Mouse (Mus musculus) thymus, postnatal 36 days (tissue): ENCODE data around the gene Ctnnb1.

Source experiments
- DNase-seq, 2 experiments: peaks; one replicate each; pipeline ENCODE4 v3.0.0; 2022; ENCODE audit warnings: mixed read lengths in 2 of 2

The Ctnnb1 gene

GRCm38 (mm10) chr9:120963720-120964119, 34.7 kb downstream of the Ctnnb1 start:
- DNase-seq = no peak

- no peak for DNase-seq
Observed at GRCm38 (mm10) chr9:120964224-120964623, 35.2 kb downstream of the Ctnnb1 start.

DNA sequence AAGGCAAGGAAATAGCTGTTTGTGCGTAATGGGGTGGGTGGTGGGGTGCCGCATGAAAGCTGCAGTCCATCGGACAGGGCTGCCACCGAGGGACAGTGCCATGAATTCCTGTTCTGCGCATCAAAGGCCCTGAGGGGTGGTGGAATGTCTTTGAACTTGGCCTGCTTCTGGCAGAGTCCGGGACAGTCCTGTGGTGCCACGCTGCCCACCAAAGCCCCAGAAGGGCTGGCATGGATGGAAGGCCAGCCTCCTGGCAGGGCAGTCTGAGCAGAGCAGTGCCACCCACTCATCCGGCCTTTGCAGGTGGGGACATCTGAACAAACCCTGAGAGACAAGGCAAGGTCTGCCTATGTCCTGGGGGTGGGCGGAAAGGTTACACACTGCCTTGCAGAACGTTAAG, 36.0 kb downstream of the Ctnnb1 start:
- DNase-seq = no peak

DNA sequence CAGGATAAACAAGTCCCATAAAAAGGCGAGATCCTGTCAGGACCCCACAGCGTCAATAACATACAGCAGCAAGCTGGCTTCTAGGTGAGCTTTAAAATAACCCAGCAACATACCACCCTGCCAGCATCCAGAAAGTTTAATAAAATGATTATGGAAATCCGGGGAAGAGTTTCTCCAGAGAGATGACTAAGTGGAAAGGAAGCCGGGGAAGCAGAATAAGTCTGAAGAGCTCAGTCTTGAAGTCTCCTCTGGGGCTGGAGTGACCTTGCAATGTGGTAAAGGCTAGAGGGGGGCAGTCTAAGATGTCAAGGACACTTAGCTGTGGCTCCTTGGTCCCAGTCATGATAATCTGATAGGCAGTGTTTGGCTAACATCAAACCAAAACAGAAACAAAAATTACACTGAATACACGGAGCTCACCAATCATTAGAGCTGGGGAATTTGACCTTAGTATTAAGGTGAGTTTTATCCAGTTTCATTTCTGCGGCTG, 44.1 kb downstream of the Ctnnb1 start:
- no peak for DNase-seq

- DNase-seq = no peak
Observed at GRCm38 (mm10) chr9:120974209-120974608, 45.2 kb downstream of the Ctnnb1 start.

DNA sequence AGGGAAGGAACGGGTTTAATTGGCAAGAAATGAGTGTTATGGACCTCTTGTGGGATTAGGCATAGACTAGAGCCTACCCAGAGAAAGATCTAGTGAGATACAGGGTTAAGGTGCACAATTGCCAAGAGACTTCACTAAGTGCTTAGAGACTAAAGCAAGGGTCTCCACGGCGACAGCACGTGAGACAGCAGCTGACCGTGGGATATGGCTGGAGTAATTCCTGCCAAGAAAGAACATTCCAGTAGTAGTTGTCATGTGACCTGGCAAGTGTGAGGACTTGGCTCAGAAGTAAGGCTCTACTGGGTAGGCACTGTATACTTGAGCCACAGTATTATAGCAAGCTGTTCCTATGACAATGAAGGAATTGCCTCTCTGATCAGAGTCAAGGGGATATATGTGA, 47.1 kb downstream of the Ctnnb1 start:
- DNase-seq = no peak

GRCm38 (mm10) chr9:120976856-120977255, 47.8 kb downstream of the Ctnnb1 start:
- no peak for DNase-seq

- DNase-seq = no peak
Observed at GRCm38 (mm10) chr9:120981777-120982176, 52.8 kb downstream of the Ctnnb1 start.

DNA sequence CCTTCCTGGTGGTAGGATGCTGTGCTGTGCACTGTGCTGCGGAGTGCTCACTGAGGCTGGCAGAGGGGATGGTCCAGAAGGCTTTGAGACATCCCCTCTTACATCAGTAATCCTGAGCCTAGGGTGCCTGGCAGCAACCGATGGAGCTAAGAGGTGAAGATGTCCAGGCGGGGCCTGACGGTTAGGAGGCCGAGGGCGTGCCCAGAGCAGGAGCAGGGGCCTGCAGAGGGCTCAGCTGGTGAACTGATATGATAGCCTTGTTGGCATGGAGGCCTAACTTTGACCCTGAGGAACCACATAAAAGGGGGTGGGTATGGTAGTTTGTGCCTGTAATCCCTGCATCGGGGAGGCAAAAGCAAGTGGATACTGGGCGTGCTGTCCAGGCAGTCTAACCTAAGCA, 54.8 kb downstream of the Ctnnb1 start:
- DNase-seq = no peak

DNA sequence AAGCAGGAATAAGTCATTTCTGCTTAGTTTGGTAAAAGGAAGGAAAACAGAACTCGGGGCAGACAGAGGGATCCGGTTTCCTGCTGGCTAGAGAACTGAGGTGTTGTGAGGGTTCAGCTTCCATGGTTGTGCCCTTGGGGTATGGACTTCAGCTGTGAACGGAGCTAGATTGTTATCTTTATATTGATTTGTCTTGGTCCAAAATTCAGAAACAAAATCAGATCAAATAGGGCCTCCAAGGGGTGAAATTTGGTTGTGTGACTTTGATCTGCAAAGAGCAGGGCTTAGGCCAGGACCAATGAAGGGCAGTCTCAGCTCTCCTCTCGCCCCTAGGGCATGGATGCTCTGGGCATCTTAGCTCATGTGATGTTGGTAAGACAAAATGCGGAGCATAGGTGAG, 55.5 kb downstream of the Ctnnb1 start:
- DNase-seq = no peak

DNA sequence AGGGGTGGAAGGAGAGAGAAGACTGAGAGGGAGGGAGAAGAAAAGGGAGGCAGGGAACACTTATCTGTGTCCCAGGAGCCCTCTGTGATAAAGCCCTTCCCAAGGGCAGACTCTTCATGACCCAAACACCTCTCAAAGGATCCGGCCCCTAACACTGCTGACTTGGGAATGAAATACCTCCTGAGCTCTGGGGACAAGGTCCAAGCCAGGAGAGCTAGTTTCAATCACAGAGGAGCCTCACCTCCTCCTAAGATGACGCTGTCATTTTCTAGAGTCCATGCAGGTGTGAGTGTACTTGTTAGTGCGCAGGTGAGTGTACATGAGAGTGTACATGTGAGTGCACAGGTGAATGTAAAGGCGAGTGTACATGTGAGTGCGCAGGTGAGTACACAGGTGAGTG, 56.0 kb downstream of the Ctnnb1 start:
- no peak for DNase-seq

DNA sequence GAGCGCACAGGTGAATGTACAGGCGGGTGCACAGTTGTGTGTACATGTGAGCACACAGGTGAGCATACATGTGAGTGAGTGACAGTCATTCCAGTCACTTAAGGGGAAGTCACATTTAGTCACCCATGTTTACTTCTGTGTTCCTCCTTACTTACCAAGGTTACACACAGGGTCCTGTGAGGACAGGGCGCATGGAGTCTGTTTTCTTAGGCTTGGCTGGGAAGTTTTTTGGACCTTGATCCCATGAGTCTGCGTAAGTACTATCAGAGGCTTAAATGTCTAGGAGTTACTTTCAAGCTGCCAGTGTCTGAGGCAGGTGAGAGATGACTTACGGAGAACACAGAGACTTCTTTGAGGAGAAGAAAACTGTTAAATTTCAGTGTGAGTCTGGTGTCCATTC, 56.5 kb downstream of the Ctnnb1 start:
- no peak for DNase-seq

GRCm38 (mm10) chr9:120986255-120986654, 57.2 kb downstream of the Ctnnb1 start:
- no peak for DNase-seq

DNA sequence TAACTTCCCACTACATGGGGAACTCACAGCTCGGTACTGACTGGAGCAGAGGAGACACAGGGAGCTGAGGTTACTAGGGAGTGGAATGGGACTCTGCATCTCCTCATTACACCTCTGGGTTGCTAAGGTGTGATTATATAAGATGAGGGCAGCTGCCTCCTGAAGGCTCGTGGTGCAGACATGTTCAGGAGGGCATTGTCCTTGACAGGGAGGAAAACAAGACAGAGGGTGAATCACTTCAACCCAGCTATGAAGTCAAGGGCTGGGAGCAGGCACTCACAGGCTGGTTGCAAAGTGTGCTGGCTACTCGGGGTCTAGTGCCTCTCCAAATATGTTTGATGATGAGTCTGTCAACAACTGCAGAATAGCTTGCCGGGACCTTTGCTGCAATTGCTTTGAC, 58.0 kb downstream of the Ctnnb1 start:
- DNase-seq = no peak

DNA sequence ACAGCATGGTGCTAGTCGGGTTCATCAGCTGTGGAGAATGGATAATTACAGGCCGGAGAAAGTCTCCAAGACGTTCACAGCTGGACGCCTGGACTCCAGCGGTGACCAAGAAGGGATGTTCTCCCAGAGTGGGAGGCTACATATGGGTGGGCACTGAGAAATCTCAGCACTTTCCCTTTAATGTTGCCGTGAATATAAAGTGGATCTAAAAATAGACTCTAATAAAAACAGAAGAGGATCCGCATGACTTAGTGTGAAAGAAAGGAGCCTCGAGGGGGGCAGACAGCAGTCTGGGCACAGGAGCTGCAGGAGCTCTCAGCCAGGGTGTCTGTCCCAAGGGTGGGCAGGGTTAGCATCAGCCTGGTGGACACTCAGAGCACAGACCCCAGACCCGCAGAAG, 59.1 kb downstream of the Ctnnb1 start:
- no peak for DNase-seq

DNA sequence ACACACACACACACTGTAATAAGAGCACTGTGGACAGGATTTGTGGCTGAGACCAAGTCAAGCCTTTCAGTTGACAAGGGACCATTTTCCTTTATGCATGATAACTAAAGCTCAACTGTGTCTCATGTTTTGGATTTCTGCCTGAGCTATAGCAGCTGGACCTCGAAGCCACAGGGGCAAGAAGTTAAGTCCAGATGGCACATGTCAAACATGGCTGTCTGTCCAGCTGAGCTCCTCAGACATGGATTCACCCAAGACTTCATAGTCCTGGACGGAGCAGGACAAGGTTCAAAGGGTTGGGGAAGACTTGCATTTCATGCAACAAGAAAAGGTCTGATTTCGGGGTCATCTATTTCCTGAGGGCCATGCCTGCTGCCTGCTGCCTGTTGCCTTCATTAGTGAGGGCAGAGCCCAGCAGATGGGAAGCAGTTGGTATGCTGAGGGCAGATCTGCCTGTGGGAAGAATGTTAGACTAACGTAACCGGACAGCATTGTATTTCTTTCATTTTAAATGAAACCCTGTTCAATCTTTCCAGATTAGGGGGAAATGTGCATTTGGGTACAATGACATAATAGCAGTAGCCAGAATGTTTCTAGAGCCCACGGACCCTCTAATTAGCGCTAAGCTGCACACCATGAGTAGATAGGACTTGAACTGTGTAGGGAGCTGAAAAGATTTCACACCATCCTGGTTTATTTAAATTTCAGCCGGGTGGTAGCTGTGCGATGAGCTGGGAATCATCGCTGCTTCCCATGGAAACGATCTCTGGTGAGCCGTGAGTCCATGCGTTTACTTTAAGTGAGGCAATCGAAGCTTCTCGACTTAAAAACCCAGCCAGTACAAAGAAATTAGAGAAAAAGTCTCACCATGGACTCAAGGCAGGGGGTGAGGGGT, 61.0 kb downstream of the Ctnnb1 start:
- DNase-seq = no peak

DNA sequence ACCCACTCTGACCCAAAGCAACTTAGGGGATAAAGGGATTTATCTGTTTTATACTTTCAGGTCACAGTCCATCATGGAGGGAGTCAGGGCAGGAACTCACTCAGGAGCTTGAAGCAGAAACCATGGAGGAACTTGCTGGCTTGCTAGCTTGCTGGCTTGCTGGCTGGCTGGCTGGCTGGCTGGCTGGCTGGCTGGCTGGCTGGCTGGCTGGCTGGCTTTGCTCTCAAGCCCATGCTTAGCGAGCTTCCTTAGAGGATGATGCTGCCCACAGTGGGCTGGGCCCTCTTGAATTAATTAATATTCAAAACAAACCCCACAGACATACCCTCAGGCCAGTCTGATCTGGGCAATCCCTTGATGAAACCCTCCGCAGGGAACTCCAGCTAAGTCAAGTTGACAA, 62.8 kb downstream of the Ctnnb1 start:
- DNase-seq = no peak

- DNase-seq = no peak
Observed at GRCm38 (mm10) chr9:120993004-120993403, 64.0 kb downstream of the Ctnnb1 start.

GRCm38 (mm10) chr9:120994223-120995155, 65.5 kb downstream of the Ctnnb1 start:
- no peak for DNase-seq

DNA sequence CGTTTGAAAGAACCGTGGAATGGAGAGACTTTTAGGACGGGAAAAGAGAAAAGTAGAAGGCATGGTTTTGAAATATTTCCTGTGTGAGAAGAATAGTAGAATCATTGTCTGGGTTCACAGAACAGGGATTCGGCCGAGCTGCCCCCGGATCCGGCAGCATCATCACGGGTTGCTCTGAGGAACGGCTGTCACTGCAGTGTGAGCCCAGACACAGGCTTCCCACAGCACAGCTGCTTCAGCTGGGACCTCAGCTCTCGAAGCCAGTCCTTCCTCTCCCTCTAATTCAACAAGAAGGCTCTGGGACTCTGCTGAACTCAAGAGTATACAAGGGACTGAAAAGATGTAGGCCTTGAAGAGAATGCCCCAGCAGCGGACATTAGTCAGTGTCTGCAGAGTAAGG, 69.7 kb downstream of the Ctnnb1 start:
- DNase-seq = no peak

GRCm38 (mm10) chr9:121000641-121001320, 71.8 kb downstream of the Ctnnb1 start:
- DNase-seq = no peak

DNA sequence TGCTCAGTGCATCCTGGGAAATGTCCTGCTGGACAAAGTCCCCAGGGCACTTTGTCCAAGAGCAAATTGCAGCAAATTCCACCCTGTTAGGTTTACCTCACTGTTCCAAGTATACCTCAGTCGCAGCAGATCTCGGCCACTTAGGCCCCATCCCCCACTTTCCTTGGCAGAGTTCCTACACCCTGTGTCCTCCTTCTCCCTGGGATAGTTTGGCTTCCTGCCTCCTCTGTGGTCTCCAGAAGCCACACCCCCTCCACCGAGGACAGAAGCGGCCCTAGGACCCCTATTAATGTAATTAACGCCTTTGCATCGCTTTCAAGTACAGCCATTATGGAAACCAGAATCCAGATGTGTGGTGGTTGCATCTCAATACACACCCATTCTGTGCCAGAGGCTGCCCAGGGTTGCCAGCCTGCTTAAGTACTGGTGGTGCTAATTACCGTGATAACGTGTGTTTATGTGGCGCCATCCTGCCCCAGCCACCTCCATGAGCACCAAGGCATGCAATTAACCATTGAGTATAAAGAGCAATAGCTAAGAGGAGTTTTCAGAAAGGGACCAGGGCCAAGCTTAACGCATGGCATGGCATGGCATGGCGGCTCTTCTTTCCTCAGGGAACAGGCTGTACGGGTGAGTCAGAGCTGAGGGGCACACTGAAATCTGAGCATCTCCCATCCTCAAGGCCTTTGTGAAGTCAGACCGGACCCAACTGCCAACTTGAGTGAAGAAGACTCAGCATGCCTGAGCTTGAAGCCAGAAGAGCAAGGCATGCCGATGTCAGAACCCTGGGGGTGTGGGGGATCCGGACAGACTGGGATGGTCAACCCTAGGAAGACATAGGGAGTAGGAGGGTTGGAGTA, 72.9 kb downstream of the Ctnnb1 start:
- no peak for DNase-seq
